9 mouse cellular contexts compared by ENCODE assay signal in genomic region chr2:24181683-24182331, GRCm38 (mm10). TPM values are rescaled to one million over a fixed set of nuclear protein-coding genes. Genes with fewer than 3 reads are reported as not detected.
DNase-seq lines count a peak whose midpoint lies in the region; ATAC-seq and TF ChIP-seq lines count a peak whose summit lies in the region.
"Not testable (repeated sequence)": the region's sequence is repeated elsewhere in the genome, so short reads cannot be mapped to it uniquely, and the experiment has no call there.
"Had no signal": no experiment of that assay in that cellular context is flagged by ENCODE, and none has a peak within 500 bp of the region (broad histone marks: within the 10 kb centered on the region; RNA-seq: fewer than 3 reads in every experiment).

No protein-coding gene starts in this region.

- not testable (repeated sequence) for TF ChIP-seq POLR2A in liver, adult 2 months (IDR thresholded peaks at IDR 0.05; ENCODE audit: extremely low read depth, insufficient read depth, low read length)

- not testable (repeated sequence) for H3K36me3 ChIP-seq in hindbrain, embryonic 12.5 days; liver, adult 2 months (ENCODE audit: control insufficient read depth, insufficient read depth, low read length); midbrain, embryonic 14.5 days (ENCODE audit: control insufficient read depth, insufficient read depth, low read length); stomach, embryonic 14.5 days (ENCODE audit: control insufficient read depth, insufficient read depth, low read length)

- not testable (repeated sequence) for H3K4me1 ChIP-seq in hindbrain, embryonic 12.5 days; liver, adult 2 months (ENCODE audit: control insufficient read depth, insufficient read depth, low read length); midbrain, embryonic 14.5 days (ENCODE audit: control insufficient read depth, insufficient read depth, low read length); stomach, embryonic 14.5 days (ENCODE audit: control insufficient read depth, insufficient read depth, low read length)

- H3K4me2 ChIP-seq in hindbrain, embryonic 12.5 days (replicated peaks) = peak overlapping the region; percentile 23
- H3K4me2 ChIP-seq in midbrain, embryonic 14.5 days (ENCODE audit: low read length) = peak overlapping the region; percentile 45
- H3K4me2 ChIP-seq in stomach, embryonic 14.5 days (replicated peaks; ENCODE audit: low read depth, low read length) = not testable (repeated sequence)

- H3K4me3 ChIP-seq in hindbrain, embryonic 12.5 days; liver, adult 2 months (ENCODE audit: insufficient read depth, low read depth, low read length); midbrain, embryonic 14.5 days (replicated peaks; ENCODE audit: low read depth, low read length); stomach, embryonic 14.5 days (ENCODE audit: low read depth, low read length): not testable (repeated sequence)

- not testable (repeated sequence) for H3K27ac ChIP-seq in hindbrain, embryonic 12.5 days; liver, adult 2 months (replicated peaks; ENCODE audit: insufficient read depth, low read depth, low read length); midbrain, embryonic 14.5 days (replicated peaks; ENCODE audit: low read depth, low read length); stomach, embryonic 14.5 days (ENCODE audit: low read length)

- TF ChIP-seq CTCF in liver, adult 2 months (IDR thresholded peaks at IDR 0.05; ENCODE audit: low read depth, low read length) = peak; percentile 73

- DNase-seq in adrenal gland, adult 18-20 months (ENCODE audit: low spot score in 2 of 2) = peak; percentile 8 to 23
- DNase-seq in embryo, embryonic 10 days (ENCODE audit: low spot score) = peak; percentile 79
- DNase-seq in frontal cortex, postnatal 25 days (ENCODE audit: low spot score in 2 of 2) = peak; percentile 8 to 14
- peak; percentile 1 to 50 for DNase-seq in layer of hippocampus, adult 18-20 months (ENCODE audit: low spot score in 2 of 2)
- peak; percentile 76 for DNase-seq in liver, adult 2 months (ENCODE audit: extremely low read depth, low read depth, low spot score)
- peak; percentile 81 for DNase-seq in midbrain, embryonic 14.5 days

- ATAC-seq in hindbrain, embryonic 12.5 days (ENCODE audit: low FRiP score) = peak; percentile 85
- peak; percentile 69 for ATAC-seq in midbrain, embryonic 14.5 days (ENCODE audit: low FRiP score, low TSS enrichment)
- ATAC-seq in stomach, embryonic 14.5 days (ENCODE audit: insufficient number of reproducible peaks, insufficient read depth, low FRiP score, low read depth) = peak; percentile 46; the same call in 1 of the 2 replicates

- H3K27me3 ChIP-seq in hindbrain, embryonic 12.5 days; liver, adult 2 months (ENCODE audit: control insufficient read depth, insufficient read depth, low read length); midbrain, embryonic 14.5 days (ENCODE audit: control insufficient read depth, insufficient read depth, low read length); stomach, embryonic 14.5 days (ENCODE audit: control insufficient read depth, insufficient read depth, low read length): not testable (repeated sequence)

- H3K9me3 ChIP-seq in hindbrain, embryonic 12.5 days (replicated peaks); midbrain, embryonic 14.5 days (ENCODE audit: control insufficient read depth, low read length); stomach, embryonic 14.5 days (ENCODE audit: control insufficient read depth, low read depth, low read length): not testable (repeated sequence)

- WGBS in hindbrain, embryonic 12.5 days = 17% methylated on average over 14 of the region's 14 CpGs
- 21% methylated on average over 14 of the region's 14 CpGs for WGBS in liver, adult 2 months
- 15% methylated on average over 14 of the region's 14 CpGs for WGBS in midbrain, embryonic 14.5 days
- WGBS in stomach, embryonic 14.5 days = 18% methylated on average over 14 of the region's 14 CpGs

- not testable (repeated sequence) for H3K79me2 ChIP-seq in liver, adult 2 months (ENCODE audit: control insufficient read depth, insufficient read depth, low read length)

- H3K9ac ChIP-seq in hindbrain, embryonic 12.5 days = 0 out of 2 replicates have a peak overlapping the region, but pooled peaks have one; percentile 23
- H3K9ac ChIP-seq in liver, adult 2 months (ENCODE audit: low read depth, low read length); midbrain, embryonic 14.5 days (replicated peaks; ENCODE audit: low read length); stomach, embryonic 14.5 days (replicated peaks; ENCODE audit: low read depth, low read length): not testable (repeated sequence)

RNA-seq across cellular contexts. Expression of gene Il1f9, which starts 4.5 kb away (rescaled TPM):
- not detected for total RNA-seq in adrenal gland, adult 18-20 months (2021)
- not detected in 2 replicates for polyA plus RNA-seq in hindbrain, embryonic 12.5 days (2016; fragmentation: Nextera tagmentation; extraction: Ambion mirVana)
- not detected for total RNA-seq in layer of hippocampus, adult 18-20 months (2021)
- total RNA-seq in liver, adult 2 months (2014; rRNA removed) = 0.18 TPM in 1 of 2 replicates, not detected in the other
- polyA plus RNA-seq in liver, adult 2 months (2012; rRNA removed) = not detected in 2 replicates
- polyA plus RNA-seq in midbrain, embryonic 14.5 days (2014; fragmentation: Nextera tagmentation; extraction: Ambion mirVana) = not detected in 2 replicates
- not detected in 2 replicates for polyA plus RNA-seq in stomach, embryonic 14.5 days (2014; fragmentation: Nextera tagmentation; extraction: Ambion mirVana)
- polyA plus RNA-seq: myocyte had no signal

RNA-seq across cellular contexts. Expression of gene Il1f8, which starts 28.8 kb away (rescaled TPM):
- total RNA-seq in adrenal gland, adult 18-20 months (2021) = not detected
- not detected in 2 replicates for polyA plus RNA-seq in hindbrain, embryonic 12.5 days (2016; fragmentation: Nextera tagmentation; extraction: Ambion mirVana)
- not detected for total RNA-seq in layer of hippocampus, adult 18-20 months (2021)
- not detected in 2 replicates for total RNA-seq in liver, adult 2 months (2014; rRNA removed)
- polyA plus RNA-seq in liver, adult 2 months (2012; rRNA removed) = not detected in 2 replicates
- polyA plus RNA-seq in midbrain, embryonic 14.5 days (2014; fragmentation: Nextera tagmentation; extraction: Ambion mirVana) = not detected in 2 replicates
- not detected in 2 replicates for polyA plus RNA-seq in stomach, embryonic 14.5 days (2014; fragmentation: Nextera tagmentation; extraction: Ambion mirVana)
- polyA plus RNA-seq: myocyte had no signal

RNA-seq across cellular contexts. Expression of gene Il1f6, which starts 33.4 kb away (rescaled TPM):
- total RNA-seq in adrenal gland, adult 18-20 months (2021) = not detected
- not detected in 2 replicates for polyA plus RNA-seq in hindbrain, embryonic 12.5 days (2016; fragmentation: Nextera tagmentation; extraction: Ambion mirVana)
- total RNA-seq in layer of hippocampus, adult 18-20 months (2021) = not detected
- not detected in 2 replicates for total RNA-seq in liver, adult 2 months (2014; rRNA removed)
- polyA plus RNA-seq in liver, adult 2 months (2012; rRNA removed) = not detected in 2 replicates
- polyA plus RNA-seq in midbrain, embryonic 14.5 days (2014; fragmentation: Nextera tagmentation; extraction: Ambion mirVana) = not detected in 2 replicates
- not detected in 2 replicates for polyA plus RNA-seq in stomach, embryonic 14.5 days (2014; fragmentation: Nextera tagmentation; extraction: Ambion mirVana)
- polyA plus RNA-seq: myocyte had no signal

Comparison
In these comparisons a context has a peak if more than half of its experiments do, and no peak if none do; other contexts are left out.
1. DNase-seq: peak in every context shown above with its lines; median percentile 81 in midbrain, embryonic 14.5 days; 79 in embryo, embryonic 10 days; 76 in liver, adult 2 months; 26 in layer of hippocampus, adult 18-20 months; 16 in adrenal gland, adult 18-20 months; 11 in frontal cortex, postnatal 25 days.